Mouse (Mus musculus) ovary, adult 2 months (tissue): Measurements from ENCODE around the gene Kcna1. TPM values are rescaled to one million over a fixed set of nuclear protein-coding genes. Genes with fewer than 3 reads are reported as not detected.

ENCODE experiments used
- polyA plus RNA-seq: library from polyadenylated mRNA; depleted of rRNA; stranded (reverse); fragments of >200 nt; gene quantifications from 2 replicates; pipeline ENCODE4 v1.2.3, GENCODE M21; 2012; rRNA removed

The Kcna1 gene
- 0.23 and 0.26 TPM in 2 replicates for polyA plus RNA-seq

GRCm38 (mm10) chr6:126646381-126646780 lies at the start of gene Kcna1:
Gene Kcna1, minus strand, starts transcription at chr6:126646384.

Other genes with a start within 250 kb of the Kcna1 start
- gene Kcna5, start 111.0 kb downstream of the Kcna1 start, polyA plus RNA-seq = 3.9 and 6.8 TPM in 2 replicates
- gene Kcna6, start 94.3 kb upstream of the Kcna1 start, polyA plus RNA-seq = 0.41 and 0.43 TPM in 2 replicates
- 71.7 and 81.8 TPM in 2 replicates for gene Ndufa9, start 202.8 kb upstream of the Kcna1 start, polyA plus RNA-seq
- not detected in 2 replicates for gene Akap3, start 206.7 kb upstream of the Kcna1 start, polyA plus RNA-seq